Mouse (Mus musculus) layer of hippocampus, adult 9-10 months (tissue): ENCODE measurements around the gene Ccr10.
"Not testable (repeated sequence)": the region's sequence is repeated elsewhere in the genome, so short reads cannot be mapped to it uniquely, and the experiment has no call there.

Experiments
- DNase-seq: peaks from one replicate; pipeline ENCODE4 v3.0.0; 2022; ENCODE audit warnings: low spot score

The Ccr10 gene

DNA sequence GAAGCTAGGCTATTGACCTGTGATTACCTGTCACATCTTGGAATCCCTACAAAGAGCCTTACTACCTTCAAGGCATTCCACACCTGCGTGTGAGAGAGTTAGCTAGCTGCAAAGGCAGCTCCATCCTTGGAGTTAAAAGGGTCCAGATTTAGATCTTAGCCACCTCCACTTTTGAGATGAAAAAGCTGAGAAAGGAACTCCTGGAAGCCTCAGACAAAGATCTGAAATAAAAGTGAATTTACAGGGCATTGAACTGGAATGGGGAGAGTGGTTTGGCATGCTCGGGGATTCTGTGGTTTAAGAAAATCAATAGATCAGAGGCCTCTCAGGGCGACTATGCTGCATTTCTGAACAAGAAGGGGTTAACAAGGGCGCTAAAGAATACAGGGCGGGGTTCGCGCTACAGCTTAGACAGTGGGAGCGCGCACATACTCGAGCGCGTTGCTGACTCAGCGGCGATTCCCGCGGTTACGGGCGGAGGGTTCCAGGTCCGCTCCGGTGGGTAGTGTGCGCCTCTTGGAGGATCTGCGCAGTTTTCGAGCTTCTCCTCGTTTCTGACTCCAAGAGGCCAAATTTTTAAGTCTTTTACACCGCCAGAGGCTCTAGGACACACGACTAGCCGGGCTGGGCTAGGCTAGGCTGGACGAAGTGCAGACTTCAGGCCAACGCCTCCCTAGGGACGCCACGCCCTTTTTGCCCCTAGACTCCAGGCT lies 3.4 kb downstream of the Ccr10 start:
- no peak for DNase-seq

DNA sequence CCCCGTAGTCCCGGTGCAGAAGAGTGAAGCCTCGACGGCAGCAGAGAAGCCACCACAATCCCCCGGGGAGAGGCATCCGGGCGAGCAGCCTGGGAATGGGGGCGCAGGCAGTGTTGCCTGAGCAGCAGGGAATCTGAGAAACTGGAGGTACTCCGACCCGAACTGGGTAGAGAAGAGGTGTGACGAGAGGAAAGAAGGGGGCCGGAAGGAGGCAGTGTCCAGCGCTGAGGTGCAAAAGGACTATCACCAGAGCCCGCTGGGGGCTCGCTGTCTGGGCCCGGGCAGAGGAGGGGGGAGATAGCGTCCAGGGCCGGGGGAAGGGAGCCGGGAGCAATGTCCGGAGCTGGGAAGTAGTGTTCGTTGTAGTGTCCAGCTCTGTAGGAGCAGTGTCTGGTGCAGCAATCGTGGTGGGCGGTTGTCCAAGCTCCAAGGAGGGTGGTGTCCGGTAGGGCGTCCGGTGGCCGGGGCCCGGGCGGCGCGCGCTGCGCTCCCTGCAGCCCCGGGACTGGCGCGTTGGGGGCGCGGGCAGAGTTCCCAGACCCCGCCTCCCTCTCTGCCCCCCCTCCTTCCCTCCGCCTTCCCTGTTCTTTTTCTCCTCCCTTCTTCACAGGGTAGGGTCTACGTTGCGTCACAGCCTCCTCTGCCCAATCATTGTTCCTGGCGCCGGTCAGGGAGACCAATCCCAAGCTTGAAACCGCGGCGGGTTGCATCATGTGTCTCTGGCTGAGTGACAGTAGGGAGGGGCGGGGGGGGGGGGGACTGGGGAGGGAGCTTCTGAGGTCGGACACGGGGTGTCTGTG lies 4.2 kb downstream of the Ccr10 start, which contains the start of gene Plekhh3:
Plekhh3 (minus strand) TSS at position 541 of the 800 bp plus-strand sequence.
- peak; percentile 93 for DNase-seq

DNA sequence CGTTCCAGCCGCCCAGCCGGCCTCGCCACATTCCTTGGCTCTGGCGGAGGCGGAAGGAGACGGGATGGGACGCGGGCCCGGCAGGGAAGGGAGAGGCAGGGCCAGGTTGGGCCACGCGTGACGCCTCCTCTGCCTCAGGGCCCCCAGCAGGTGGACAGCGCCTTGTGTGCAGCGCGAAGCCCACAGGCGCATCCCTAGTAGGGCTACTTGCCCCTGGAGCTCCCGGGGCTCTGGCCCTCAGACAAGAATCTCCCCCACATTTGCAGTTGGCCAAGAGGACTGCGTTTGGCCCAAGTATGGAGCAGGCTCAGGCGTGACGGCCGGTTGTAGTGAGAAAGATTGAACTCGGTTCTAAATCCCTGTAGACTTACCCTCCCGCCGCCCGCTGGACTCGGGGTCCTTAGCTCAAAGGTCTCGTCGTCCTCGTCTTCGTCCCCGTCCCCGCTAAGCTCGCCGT lies 4.9 kb downstream of the Ccr10 start, which contains the start of gene Cntnap1:
Cntnap1 (plus strand) TSS at position 170 of the 457 bp plus-strand sequence.
- DNase-seq = no peak

DNA sequence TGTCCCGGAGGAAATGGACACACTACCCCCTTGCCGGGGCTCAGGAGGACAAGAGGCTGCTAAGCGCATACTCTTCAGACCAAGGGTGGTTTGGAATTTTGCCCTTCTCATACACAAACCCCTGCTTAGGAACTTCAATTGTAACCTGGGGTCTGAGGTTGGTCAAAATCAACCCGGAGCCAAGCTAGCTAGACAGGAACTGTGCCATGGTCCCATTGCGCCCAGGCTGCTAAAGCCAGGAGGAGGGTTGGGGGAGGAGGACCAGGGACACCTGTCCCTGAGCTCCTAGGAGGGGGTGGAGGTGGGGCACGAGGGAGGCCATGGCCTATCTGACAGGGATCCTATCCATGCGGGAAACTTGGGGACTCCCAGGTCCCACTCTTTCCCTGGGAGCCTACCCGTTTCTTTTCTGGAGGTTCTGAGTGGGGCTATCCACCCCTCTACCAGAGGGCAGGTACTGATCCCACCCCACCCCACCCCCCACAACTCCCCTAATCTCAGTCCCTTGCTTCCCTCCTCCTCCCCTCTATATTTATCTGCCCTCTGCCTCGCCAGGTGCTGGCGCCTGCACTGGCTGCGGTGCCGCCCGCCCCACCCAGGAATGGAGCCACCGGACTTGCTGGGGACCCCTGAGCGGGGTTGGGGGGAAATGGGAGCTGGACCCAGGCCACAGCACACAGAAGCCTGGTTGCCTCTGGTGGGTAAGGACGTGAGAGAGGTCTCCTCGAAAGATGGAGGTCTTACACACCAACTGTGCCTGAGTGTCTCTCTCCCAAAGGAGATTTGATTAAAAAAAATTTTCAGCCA lies 5.7 kb downstream of the Ccr10 start:
- no peak for DNase-seq

DNA sequence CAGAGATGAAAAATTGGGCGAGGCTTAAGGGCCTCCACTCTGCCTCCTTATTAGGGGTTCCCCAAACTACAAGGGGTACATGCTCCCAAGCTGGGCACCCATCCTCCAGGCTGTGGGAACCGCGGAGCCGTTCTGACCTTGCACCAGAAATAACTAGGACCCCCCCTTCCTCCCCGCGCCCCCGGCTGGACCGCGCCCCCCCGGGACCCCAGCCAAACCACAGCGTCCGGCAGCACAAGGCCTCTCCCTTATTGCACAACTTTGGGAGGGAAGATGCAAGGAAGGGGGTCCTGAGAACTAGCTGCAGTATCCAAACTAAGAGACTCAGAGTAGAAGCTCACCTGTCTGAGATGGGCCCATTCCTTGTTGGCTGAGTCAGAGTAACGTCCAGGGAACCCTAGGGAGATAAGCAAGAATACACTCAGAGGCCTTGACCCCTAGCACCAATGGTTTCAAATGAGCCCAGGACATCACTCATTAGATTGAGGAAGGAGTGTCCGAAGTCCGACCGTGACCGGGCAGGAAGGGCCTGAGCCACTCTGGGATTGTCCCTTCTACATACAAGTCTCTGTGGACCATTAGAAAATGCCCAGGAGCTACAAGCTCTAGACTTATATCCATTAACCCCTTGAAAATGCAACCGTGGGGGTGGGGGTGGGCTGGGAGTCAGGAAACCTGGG lies 6.8 kb downstream of the Ccr10 start:
- no peak for DNase-seq

DNA sequence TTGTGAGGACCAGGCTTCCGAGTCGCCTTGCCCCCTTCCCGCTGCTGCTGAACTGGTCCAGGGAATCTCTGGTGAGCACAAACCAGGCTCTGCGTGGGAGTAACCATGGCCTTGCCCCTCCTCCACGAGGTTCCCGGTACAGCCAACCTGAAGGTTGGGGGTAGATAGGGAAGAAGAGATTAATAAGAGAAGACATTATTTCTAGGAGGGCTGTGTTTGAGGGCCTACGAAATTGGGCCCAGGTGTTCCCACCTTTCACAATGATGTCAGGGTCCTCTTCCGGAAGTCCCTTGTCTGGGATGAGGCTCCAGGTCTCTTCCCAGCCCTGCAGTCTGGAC lies 7.3 kb downstream of the Ccr10 start:
- DNase-seq = no peak

DNA sequence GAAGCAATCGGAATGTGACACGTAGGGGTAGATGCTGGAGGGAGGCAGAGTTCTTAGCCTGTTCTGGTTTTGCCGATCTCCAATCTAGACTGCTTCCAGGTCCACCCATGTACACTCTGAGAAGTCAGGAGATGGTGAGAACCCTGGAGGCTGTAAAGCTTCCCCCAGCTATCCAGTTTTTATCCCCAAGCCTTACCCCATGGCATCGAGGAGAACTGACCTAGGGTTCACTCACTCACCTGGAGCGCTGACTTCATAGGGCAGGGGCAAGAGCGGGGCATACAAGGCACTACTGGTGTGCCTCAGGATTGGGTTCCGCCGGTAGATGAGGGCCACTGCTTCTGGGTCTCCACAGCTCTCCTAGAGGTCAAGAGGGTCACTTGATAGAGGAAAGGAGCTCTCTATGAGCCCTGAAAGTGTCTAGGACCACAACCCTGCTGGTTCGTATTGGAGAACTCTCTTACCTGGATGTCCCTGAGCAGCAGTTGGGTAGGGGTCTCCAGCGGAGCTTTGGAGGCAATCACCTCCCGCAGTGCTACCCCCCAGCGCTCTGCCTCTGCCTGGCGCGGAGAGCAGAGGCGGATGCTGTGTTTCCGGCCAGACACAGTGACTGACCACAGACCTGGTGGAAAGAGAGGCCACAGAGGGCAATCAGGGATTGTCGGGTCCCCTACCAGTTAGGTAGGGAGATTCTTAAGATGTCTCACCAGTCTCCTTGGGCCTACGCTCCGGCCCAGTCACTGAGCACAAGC lies 7.9 kb downstream of the Ccr10 start:
- DNase-seq = no peak

DNA sequence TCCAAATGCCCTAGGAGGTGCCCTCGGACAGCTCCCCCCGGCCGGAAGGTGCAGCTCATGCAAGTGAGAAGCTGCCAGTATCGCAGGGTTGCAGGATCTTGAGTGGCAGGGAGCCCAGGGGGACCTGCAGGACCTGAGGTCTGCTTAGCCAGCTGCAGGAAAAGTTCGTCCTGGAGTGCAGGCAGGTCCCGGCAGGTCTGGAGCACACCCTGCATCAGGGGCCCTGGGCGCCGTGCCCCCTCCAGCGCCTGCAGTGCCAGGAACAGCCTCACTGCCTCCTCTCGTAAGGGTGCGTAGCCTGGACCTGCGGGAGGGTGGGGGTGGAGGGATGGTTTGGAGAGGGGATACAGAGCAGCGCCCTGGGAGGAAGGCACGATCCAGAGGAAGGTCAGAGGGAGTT lies 8.9 kb downstream of the Ccr10 start:
- DNase-seq = no peak

DNA sequence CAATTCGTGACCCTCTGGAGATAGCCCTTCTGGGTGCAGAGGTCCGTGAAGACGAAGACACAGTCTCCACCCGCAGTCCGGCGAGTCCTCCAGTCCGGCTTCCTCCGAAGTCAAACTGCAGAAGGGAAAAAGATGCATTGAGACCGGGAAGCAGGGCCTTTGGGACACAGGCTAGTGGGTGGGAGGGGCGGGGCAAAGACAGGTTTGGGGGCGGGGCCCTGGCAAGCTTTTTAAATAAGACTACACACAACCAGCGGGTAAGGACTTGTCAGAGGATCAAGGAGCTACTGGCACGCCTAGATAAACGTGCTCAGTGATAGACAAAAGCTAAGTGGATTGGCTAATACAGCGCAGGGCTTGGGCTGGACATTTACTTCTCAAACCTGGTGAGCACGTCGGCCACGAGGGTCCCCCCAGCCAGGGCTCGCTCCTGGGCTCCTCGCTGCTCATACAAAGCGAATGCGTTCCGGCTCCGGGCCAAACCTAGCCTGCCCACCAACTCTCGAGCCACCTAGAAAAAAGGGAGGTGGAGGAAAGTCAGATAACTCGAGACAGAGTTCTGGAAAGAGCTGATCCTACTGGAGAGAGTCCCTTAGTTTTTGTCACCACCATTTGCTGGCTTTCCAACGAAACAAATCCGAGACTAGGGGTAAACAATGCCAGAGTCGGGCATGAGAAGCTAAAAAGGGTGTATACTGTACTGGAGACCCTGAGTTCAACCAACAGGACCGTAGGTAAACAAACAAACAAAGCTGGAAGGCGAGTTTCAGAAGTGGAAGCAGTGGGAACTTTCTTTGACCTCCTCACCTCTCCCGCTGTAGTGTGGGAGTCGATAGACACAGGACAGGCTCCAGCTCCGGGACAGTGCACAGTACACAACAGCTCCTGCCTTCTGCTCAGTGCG lies 10.3 kb downstream of the Ccr10 start:
- no peak for DNase-seq

DNA sequence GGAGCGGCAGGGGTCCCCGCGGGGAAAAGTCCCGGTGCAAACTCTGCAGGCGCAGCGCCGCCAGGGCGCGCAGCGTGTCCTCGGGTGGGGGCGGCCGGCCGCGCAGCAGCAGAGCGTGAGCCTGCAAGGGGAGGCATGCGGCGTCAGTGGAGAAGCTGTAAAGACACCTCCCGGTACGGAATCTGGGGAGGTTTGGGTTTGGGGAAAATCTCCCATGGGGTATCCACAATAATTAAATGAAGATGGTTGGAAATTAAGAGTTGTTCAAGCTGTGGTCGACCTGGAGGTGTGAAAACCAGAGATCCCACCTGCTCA lies 10.9 kb downstream of the Ccr10 start:
- DNase-seq = no peak

DNA sequence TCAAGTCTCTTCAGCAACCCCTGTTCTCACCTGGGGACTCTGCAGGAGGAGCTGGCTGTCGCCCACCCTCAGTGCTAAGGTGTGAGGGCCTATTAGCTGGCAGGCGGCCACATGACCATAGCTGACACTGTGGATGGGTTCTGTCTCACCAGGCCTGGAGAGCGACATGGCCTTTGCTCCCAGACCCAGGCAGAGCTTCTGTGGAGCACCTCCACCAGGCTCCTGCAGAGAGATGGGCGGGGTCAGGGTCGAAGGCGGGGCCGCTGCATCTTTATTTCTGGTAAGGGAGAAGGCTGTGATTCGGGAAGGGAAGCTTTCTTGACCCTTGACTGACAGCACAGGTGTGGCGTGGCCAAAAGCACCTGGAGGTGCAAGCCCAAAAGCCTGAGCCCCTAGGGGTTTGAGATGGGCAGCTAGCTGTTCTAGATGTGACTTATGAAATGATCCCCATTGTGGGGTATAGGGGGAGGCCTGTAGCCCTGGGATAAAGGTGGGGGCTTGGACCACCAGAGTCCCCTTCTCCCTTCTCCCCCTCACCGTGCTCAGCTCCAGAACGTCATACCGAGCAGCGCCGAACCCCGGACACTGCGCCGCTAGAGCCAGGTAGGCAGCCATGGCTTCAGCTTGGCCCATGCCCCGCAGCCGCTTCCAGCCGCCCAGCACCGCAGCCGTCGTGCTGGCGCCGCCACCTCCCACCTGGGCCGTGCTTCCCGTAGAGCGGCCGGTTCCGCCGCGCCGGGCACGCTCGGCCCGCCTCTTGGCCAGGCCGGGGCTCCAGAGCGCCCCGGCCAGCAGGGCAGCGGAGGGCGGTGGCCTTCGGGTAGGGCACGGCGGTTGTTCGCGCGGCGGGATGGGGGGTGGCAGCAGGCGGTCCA lies 11.5 kb downstream of the Ccr10 start:
- no peak for DNase-seq

DNA sequence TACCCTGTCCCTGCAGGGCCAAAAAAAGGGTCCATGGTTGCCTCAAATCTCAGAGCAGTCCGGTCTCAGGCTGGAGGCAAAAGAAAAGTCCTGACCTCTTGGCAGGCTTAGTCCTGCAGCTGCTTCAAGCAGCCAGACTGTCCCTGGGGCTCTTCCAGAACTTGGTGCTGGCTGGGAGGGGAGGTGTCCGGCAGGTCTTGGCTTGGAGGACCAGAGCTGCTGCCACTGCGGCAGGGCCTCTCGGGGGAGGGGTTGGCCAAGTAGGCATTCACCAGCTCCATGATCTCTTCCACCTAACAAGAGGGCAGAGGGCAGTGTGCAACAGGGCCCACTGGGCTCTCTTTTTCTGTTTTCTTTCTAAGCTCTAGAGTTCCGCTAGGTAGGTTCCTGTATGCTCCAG lies 12.5 kb downstream of the Ccr10 start:
- DNase-seq = no peak

DNA sequence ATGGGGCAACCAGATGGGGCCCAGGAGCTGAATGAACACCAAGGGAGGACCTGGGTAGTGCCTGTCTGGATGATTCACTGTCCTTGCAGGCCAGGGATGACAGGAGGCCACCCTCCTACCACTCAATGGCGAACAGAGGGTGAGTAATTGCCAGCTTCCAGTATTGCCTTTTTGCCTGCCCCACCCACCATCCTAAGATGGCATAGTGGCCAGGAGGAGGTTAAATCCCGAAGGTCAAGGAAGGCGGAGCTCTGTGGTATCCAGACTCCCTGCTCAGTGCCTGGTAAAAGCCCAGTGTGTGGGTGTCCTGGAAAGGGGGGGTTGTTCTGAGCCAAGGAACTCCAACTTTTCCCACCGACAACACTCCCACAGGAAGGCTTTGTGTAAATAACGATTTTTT lies 12.9 kb downstream of the Ccr10 start:
- DNase-seq = no peak

DNA sequence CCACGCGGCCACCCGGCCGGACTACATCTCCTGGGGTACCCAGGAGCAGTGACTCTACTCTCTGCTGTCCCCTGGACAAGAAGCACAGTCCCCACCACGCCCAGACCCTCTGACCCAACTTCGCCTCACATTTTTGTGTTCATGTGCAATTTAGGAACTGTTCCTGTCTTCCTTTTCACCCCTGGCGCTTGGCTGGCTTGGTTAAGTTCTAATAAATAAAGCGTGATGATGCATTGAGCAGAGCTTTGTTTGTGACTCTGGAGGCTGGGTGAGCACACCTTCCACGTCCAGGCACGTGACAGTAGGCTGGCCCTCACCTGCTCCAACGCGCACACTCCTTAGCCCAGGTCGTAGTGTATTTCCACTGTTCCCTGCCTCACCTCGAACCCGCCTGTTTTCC lies 13.7 kb downstream of the Ccr10 start:
- no peak for DNase-seq

DNA sequence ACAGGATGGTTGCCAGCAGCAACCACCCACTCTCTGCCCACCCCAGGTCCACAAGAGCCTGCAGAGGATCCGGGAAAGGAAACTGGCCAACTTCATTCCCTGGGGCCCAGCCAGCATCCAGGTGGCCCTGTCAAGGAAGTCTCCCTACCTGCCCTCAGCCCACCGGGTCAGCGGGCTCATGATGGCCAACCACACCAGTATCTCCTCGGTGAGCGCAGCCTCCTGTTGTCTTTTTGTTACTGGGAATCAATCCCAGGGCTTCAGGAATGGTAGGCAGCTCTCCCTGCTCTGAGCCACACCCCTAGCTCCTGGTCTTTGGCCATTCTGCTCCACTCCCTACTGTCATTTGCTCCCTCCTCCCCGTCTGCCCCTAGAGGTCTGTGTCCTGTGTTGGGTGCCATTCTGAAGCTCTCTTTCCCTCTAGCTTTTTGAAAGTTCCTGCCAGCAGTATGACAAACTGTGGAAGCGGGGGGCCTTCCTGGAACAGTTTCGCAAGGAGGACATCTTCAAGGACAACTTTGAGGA lies 14.2 kb downstream of the Ccr10 start:
- DNase-seq = not testable (repeated sequence)

DNA sequence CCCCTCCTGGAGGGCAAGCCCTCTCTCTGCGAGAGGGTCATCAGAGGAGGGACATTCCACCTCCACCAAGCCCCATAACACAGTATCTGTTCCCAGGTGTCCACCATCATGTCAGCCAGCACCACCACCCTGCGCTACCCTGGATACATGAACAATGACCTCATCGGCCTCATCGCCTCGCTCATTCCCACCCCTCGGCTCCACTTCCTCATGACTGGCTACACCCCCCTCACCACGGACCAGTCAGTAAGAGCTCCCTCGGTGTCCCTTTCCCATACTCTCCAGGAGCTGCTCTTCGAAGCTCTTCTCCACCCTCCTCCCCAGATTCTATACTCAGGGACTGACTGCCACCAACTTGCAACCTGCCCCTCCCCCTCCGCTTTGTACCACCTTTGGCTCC lies 15.1 kb downstream of the Ccr10 start:
- not testable (repeated sequence) for DNase-seq

DNA sequence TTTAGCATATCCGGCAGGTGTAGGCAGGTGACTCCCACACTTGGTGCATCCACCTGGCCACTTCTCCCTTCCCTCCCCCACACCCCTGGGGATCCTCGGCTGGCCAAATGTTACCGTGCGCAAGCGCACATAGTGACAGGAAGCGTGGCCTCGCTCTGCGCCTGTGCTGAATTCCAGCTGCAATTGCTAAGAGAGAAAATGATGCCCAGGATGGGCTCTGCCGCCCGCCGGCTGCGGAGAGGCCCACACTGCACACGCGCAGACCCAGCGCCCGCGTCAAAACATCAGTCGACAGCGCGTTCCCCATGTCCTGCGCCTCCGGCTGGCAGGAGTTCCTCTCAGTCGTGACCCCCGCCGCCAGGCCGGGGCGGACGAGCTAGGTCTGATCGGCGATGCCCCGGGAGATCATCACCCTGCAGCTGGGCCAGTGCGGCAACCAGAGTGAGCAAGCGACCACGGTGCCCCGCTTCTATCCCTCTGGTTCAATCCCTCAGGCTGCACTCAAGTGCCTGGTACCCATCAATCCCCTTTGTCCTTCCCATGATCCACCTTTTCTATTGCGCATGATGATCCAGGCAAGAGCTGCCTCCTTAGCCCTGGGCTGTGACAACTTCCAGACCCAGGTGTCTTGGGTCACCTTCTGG lies 19.4 kb downstream of the Ccr10 start, which contains the start of gene Tubg2:
Tubg2 (plus strand) TSS at position 180 of the 644 bp plus-strand sequence.
- DNase-seq = no peak

DNA sequence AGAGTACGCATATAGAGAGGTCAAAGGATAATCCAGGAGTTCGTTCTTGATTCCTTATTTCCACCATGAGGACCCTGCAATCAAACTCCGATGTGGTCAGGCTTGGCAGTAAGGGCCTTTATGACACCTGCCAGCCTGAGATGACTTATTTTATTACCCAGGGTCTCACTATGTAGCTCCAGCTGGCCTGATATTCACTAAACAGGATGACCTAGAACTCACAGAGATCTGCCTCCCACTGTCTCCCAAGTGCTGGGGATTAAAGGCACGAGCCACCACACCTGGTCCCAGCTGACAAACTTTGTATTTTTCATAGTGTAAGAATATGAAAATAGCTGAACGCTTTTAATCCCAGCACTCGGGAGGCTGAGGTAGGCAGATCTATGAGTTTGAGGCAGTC lies 20.1 kb downstream of the Ccr10 start:
- DNase-seq = no peak

DNA sequence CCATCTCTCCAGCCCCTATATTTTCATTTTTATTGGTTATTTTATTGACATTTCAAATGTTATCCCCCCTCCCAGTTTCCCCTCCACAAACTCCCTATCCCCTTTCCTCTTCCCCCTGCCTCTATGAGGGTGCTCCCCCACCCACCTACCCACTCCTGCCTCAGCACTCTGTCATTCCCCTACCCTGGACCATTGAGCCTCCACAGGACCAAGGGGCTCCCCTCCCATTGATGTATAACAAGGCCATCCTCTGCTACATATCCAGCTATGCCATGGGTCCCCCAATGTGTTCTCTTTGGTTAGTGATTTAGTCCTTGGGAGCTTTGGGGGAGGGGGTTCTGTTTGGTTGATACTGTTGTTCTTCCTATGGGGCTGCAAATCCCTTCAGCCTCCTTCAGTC lies 20.6 kb downstream of the Ccr10 start:
- DNase-seq = no peak
